Mouse (Mus musculus) limb, embryonic 14.5 days (tissue): Measurements from ENCODE around the gene Gm45208. TPM values are rescaled to one million over a fixed set of nuclear protein-coding genes. Genes with fewer than 3 reads are reported as not detected.
"Not testable (repeated sequence)": the region's sequence is repeated elsewhere in the genome, so short reads cannot be mapped to it uniquely, and the experiment has no call there.

Experiments
- ATAC-seq: fragments of 200-750 bp; cut with Nextera tagmentation; 2 replicates; pipeline ENCODE4 v1.8.0; 2017; ENCODE audit warnings: low read depth, moderate number of reproducible peaks, moderate TSS enrichment; ENCODE audit not compliant: low FRiP score
- DNase-seq: peaks from one replicate; pipeline ENCODE4 v3.0.0-alpha.2; 2015; ENCODE audit warnings: low spot score
- H3K27ac ChIP-seq: fragments of 300-500 bp; sonication (generic); replicated peaks from 2 replicates; pipeline ENCODE4 v1.5.1; 2014; ENCODE audit warnings: low read depth, mild to moderate bottlenecking, low read length, moderate library complexity, mixed read lengths
- H3K27me3 ChIP-seq: fragments of 300-500 bp; sonication (generic); 2 replicates; pipeline ENCODE4 v1.6.1; 2014; ENCODE audit warnings: low read length, mixed read lengths; ENCODE audit not compliant: control insufficient read depth, insufficient read depth
- H3K36me3 ChIP-seq: fragments of 300-500 bp; sonication (generic); 2 replicates; pipeline ENCODE4 v1.6.1; 2014; ENCODE audit warnings: mild to moderate bottlenecking, low read length, moderate library complexity, mixed read lengths; ENCODE audit not compliant: control insufficient read depth, insufficient read depth
- H3K4me1 ChIP-seq: fragments of 300-500 bp; sonication (generic); 2 replicates; pipeline ENCODE4 v1.6.1; 2014; ENCODE audit warnings: antibody characterized with exemption, low read length, mixed read lengths; ENCODE audit not compliant: control insufficient read depth, insufficient read depth
- H3K4me2 ChIP-seq: fragments of 300-500 bp; sonication (generic); replicated peaks from 2 replicates; pipeline ENCODE4 v1.6.1; 2014; ENCODE audit warnings: low read depth, mild to moderate bottlenecking, low read length, moderate library complexity; ENCODE audit not compliant: severe bottlenecking
- H3K4me3 ChIP-seq: fragments of 300-500 bp; sonication (generic); replicated peaks from 2 replicates; pipeline ENCODE4 v1.5.1; 2014; ENCODE audit warnings: low read length
- H3K9ac ChIP-seq: fragments of 300-500 bp; sonication (generic); 2 replicates; pipeline ENCODE4 v1.6.1; 2014; ENCODE audit warnings: mild to moderate bottlenecking, low read depth, low read length, moderate library complexity; ENCODE audit not compliant: severe bottlenecking
- H3K9me3 ChIP-seq: fragments of 300-500 bp; sonication (generic); 2 replicates; pipeline ENCODE4 v1.6.1; 2016; ENCODE audit warnings: low read length; ENCODE audit not compliant: control insufficient read depth
- POLR2A ChIP-seq: fragments of 200-500 bp; IDR thresholded peaks from 2 replicates; pipeline ENCODE4 v1.8.0; 2012; ENCODE audit warnings: inconsistent platforms, mild to moderate bottlenecking, moderate library complexity, borderline replicate concordance; ENCODE audit not compliant: insufficient read depth, insufficient read length; ENCODE audit errors: extremely low read depth
- WGBS: fragments of 180-500 bp; shearing (Covaris S2); extraction: QIAGEN DNeasy Blood & Tissue Kit; methylation state at CpG from one replicate; pipeline ENCODE4 v1.1.7; 2014; 5-methylcytosine and 5-hydroxymethylcytosine counted together
- polyA plus RNA-seq, 2 experiments: library from polyadenylated mRNA; depleted of rRNA in 1 of 2; stranded (reverse) in 1 of 2; unstranded in 1 of 2; fragments of >200 nt; fragmentation: Nextera tagmentation in 1 of 2; extraction: Ambion mirVana in 1 of 2; gene quantifications; 2 replicates each; pipeline versions ENCODE4 v1.2.1 to v1.2.3; 2012 to 2014

The Gm45208 gene
- polyA plus RNA-seq, 2 experiments = 0.48 to 0.50 TPM

DNA sequence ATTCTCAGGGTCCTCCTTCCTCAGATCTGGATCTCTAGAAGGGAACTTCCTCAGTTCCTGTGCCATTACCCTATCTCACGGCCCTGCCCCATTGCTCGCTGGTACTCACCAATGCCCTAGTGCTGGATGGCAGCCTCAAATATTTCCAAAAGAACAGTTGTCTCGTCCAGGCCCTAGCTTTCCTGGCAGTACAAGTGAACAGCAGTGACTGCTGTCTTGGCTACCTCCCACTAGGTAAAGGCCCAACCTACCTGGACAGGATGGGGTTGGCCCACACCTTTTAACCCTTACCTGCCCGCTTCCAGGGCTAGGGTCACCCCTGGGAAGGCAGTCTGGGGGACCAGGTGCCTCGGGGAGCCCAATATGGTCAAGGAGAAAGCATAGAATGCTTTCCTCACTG, 19.1 kb downstream of the Gm45208 start:
- H3K4me2 ChIP-seq = no peak overlapping the region
- no peaks in the 10 kb centered on the region for H3K27me3 ChIP-seq
- no peak overlapping the region for H3K4me3 ChIP-seq
- H3K9me3 ChIP-seq = no peaks in the 10 kb centered on the region
- no peak for TF ChIP-seq POLR2A
- ATAC-seq = no peak
- DNase-seq = no peak
- H3K27ac ChIP-seq = no peak overlapping the region
- 70% methylated on average over 5 of the region's 5 CpGs for WGBS
- H3K36me3 ChIP-seq = no peaks in the 10 kb centered on the region
- H3K9ac ChIP-seq = no peak overlapping the region
- no peaks in the 10 kb centered on the region for H3K4me1 ChIP-seq

GRCm38 (mm10) chrX:7743470-7743869, 21.4 kb downstream of the Gm45208 start:
- no peak for TF ChIP-seq POLR2A
- no peaks in the 10 kb centered on the region for H3K27me3 ChIP-seq
- WGBS = 56% methylated on average over 5 of the region's 5 CpGs
- no peaks in the 10 kb centered on the region for H3K4me1 ChIP-seq
- DNase-seq (no peak), ATAC-seq (no peak)
- no peak overlapping the region for H3K4me3 ChIP-seq
- H3K9me3 ChIP-seq = no peaks in the 10 kb centered on the region
- no peak overlapping the region for H3K9ac ChIP-seq
- no peak overlapping the region for H3K4me2 ChIP-seq
- H3K36me3 ChIP-seq = no peaks in the 10 kb centered on the region
- no peak overlapping the region for H3K27ac ChIP-seq

DNA sequence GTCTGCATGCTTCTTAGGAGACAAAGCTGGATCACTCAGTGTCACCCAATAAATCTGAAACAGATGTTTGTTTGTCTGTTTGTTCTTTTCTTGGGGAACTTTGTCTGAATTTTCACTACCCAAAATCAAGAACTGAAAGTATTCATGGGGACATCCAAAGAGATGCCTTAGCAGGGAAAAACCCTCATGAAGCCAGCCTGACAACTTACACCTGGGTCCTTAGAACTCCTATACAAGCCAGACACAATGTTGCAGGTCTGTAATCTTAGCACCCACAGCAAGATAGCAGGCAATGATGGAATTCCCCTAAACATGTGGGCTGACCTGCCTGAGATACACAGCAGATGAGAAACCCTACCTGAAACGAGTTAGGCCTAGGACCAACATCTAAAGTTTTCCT, 22.9 kb downstream of the Gm45208 start:
- Histone ChIP-seq H3K36me3 (no peaks in the 10 kb centered on the region), H3K4me3 (no peak overlapping the region), H3K4me2 (no peak overlapping the region), H3K9me3 (no peaks in the 10 kb centered on the region), H3K27me3 (no peaks in the 10 kb centered on the region), H3K27ac (no peak overlapping the region), H3K4me1 (no peaks in the 10 kb centered on the region), H3K9ac (no peak overlapping the region)
- no peak for TF ChIP-seq POLR2A
- DNase-seq (no peak), ATAC-seq (no peak)
- 54% methylated on average over 1 of the region's 1 CpGs for WGBS

DNA sequence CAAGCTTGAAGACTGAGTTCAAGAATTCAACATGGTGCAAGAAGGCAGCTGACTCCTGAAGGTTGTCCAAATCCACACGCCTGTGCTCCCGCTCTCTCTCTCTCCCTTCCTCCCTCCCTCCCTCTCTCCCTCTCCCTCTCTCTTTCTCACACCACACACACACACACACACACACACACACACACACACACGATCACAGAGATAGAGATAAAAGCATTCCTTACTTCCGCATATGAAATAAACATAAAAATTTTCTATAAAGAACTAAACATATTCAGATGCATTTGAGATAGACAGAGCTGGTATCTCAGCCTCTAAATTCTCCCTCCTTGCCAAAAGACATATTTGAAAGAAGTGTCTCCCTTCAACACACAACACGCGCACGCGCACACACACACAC, 23.4 kb downstream of the Gm45208 start:
- Histone ChIP-seq H3K4me1 (no peaks in the 10 kb centered on the region), H3K4me3 (no peak overlapping the region), H3K27me3 (no peaks in the 10 kb centered on the region), H3K36me3 (no peaks in the 10 kb centered on the region), H3K9me3 (no peaks in the 10 kb centered on the region), H3K27ac (no peak overlapping the region), H3K9ac (no peak overlapping the region), H3K4me2 (no peak overlapping the region)
- ATAC-seq (no peak), DNase-seq (no peak)
- TF ChIP-seq POLR2A = no peak
- WGBS = 86% methylated on average over 8 of the region's 8 CpGs

DNA sequence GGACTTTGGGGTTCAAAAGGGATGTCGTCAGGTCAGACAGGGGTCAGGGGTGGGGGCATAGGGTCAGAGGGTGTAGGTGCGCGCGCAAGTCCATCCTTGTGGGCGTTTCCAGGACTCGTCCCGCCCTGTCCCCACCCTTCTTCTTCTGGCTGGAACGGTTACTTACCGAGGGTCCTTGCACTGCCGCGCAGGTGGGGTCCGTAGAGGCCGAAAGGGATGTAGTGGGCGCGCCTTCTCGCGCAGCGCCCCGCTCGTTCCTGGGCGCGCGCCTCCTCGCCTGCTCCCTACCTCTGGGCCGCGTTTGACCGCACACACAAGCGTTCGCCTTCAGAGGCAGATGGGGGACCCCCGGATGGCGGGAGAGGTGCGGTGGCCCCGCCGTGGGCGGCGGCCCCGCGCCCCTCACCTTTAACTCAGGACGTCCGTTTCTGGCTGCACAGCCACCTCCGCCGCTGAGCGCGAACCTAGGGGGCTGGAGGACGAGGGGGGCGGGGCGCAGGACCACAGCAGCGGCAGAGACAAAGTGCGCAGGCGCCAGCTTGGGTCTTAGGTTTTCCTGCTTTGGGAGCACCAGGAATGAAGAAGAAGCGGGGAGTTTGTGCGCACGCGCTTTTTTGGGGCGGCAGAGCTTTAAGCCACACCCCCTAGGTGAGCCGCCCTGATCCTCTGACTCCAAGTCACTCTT, 28.5 kb downstream of the Gm45208 start, which contains the start of gene Ccdc120:
Ccdc120 (minus strand) TSS at position 474 of the 685 bp plus-strand sequence.
- H3K36me3 ChIP-seq = no peaks in the 10 kb centered on the region
- peak within 1 kb of the TSS; percentile 62 for H3K9ac ChIP-seq
- no peak within 1 kb of the TSS for H3K27ac ChIP-seq
- no peaks in the 10 kb centered on the region for H3K27me3 ChIP-seq
- peak; percentile 90 for ATAC-seq
- no peaks in the 10 kb centered on the region for H3K4me1 ChIP-seq
- H3K4me3 ChIP-seq = peak within 1 kb of the TSS; percentile 62
- 11% methylated on average over 40 of the region's 56 CpGs for WGBS
- no peak for TF ChIP-seq POLR2A
- DNase-seq = peak; percentile 91
- H3K4me2 ChIP-seq = peak within 1 kb of the TSS; percentile 50
- H3K9me3 ChIP-seq = no peaks in the 10 kb centered on the region

- not testable (repeated sequence) for H3K9me3 ChIP-seq, H3K4me3 ChIP-seq, H3K4me1 ChIP-seq, H3K36me3 ChIP-seq, H3K4me2 ChIP-seq, H3K27me3 ChIP-seq, H3K9ac ChIP-seq, ATAC-seq, H3K27ac ChIP-seq, DNase-seq
- 18% methylated on average over 3 of the region's 3 CpGs for WGBS
Measured at GRCm38 (mm10) chrX:7753627-7754026, 31.6 kb downstream of the Gm45208 start.
